Mouse (Mus musculus): ENCODE measurements around the gene Pank4. TPM values are rescaled to one million over a fixed set of nuclear protein-coding genes. Genes with fewer than 3 reads are reported as not detected.
A peak's percentile ranks its signal among the peaks of the same experiment; 100 is the strongest.

Gene Pank4
- polyA plus RNA-seq, 1 experiment from 2014 or later = 47.2 TPM

GRCm38 (mm10) chr4:155016807-155017206 is 52.9 kb downstream of the Pank4 start:
- 62% methylated on average over 11 of the region's 11 CpGs for WGBS
- H3K9me3 ChIP-seq (ENCODE audit: control insufficient read depth, low read length) = no peaks in the 10 kb centered on the region
- DNase-seq (ENCODE audit: low spot score) = no peak
- peaks cover 4% of the 10 kb centered on the region for H3K27me3 ChIP-seq (replicated peaks; ENCODE audit: control insufficient read depth, insufficient read depth, low read length)
- H3K4me1 ChIP-seq (replicated peaks; ENCODE audit: control insufficient read depth, insufficient read depth, low read length) = peaks cover 5% of the 10 kb centered on the region; the same call in 1 of the 2 replicates
- no peaks in the 10 kb centered on the region for H3K36me3 ChIP-seq (ENCODE audit: control insufficient read depth, insufficient read depth, low read length)
- no peak for ATAC-seq (replicated peaks; ENCODE audit: low FRiP score)
- no peak overlapping the region for H3K27ac ChIP-seq (ENCODE audit: low read depth, low read length)
- H3K4me2 ChIP-seq = no peak overlapping the region
- no peak overlapping the region for H3K9ac ChIP-seq (ENCODE audit: low read depth, low read length)
- H3K4me3 ChIP-seq (ENCODE audit: low read depth, low read length) = no peak overlapping the region

- no peaks in the 10 kb centered on the region for H3K9me3 ChIP-seq (ENCODE audit: control insufficient read depth, low read length)
- H3K4me2 ChIP-seq = no peak overlapping the region
- H3K9ac ChIP-seq (ENCODE audit: low read depth, low read length) = no peak overlapping the region
- no peak for DNase-seq (ENCODE audit: low spot score)
- no peaks in the 10 kb centered on the region for H3K36me3 ChIP-seq (ENCODE audit: control insufficient read depth, insufficient read depth, low read length)
- WGBS = 59% methylated on average over 11 of the region's 11 CpGs
- ATAC-seq (replicated peaks; ENCODE audit: low FRiP score) = no peak
- peaks cover 5% of the 10 kb centered on the region; the same call in 1 of the 2 replicates for H3K4me1 ChIP-seq (replicated peaks; ENCODE audit: control insufficient read depth, insufficient read depth, low read length)
- H3K27me3 ChIP-seq (replicated peaks; ENCODE audit: control insufficient read depth, insufficient read depth, low read length) = peaks cover 4% of the 10 kb centered on the region
- no peak overlapping the region for H3K4me3 ChIP-seq (ENCODE audit: low read depth, low read length)
- no peak overlapping the region for H3K27ac ChIP-seq (ENCODE audit: low read depth, low read length)
Observed at GRCm38 (mm10) chr4:155017253-155017878, 53.4 kb downstream of the Pank4 start.

GRCm38 (mm10) chr4:155018066-155018465 is 54.1 kb downstream of the Pank4 start:
- Histone ChIP-seq H3K9ac (ENCODE audit: low read depth, low read length) (no peak overlapping the region), H3K9me3 (ENCODE audit: control insufficient read depth, low read length) (no peaks in the 10 kb centered on the region), H3K4me1 (replicated peaks; ENCODE audit: control insufficient read depth, insufficient read depth, low read length) (peaks cover 5% of the 10 kb centered on the region; the same call in 1 of the 2 replicates), H3K4me2 (no peak overlapping the region), H3K27ac (ENCODE audit: low read depth, low read length) (no peak overlapping the region), H3K4me3 (ENCODE audit: low read depth, low read length) (no peak overlapping the region), H3K36me3 (ENCODE audit: control insufficient read depth, insufficient read depth, low read length) (no peaks in the 10 kb centered on the region), H3K27me3 (replicated peaks; ENCODE audit: control insufficient read depth, insufficient read depth, low read length) (peaks cover 4% of the 10 kb centered on the region)
- DNase-seq (ENCODE audit: low spot score) (no peak), ATAC-seq (replicated peaks; ENCODE audit: low FRiP score) (no peak)
- 69% methylated on average over 8 of the region's 8 CpGs for WGBS

GRCm38 (mm10) chr4:155018601-155019335 is 54.8 kb downstream of the Pank4 start:
- Histone ChIP-seq H3K27me3 (replicated peaks; ENCODE audit: control insufficient read depth, insufficient read depth, low read length) (peaks cover 4% of the 10 kb centered on the region), H3K4me3 (ENCODE audit: low read depth, low read length) (no peak overlapping the region), H3K4me2 (no peak overlapping the region; the same call in 1 of the 2 replicates), H3K9ac (ENCODE audit: low read depth, low read length) (no peak overlapping the region), H3K4me1 (replicated peaks; ENCODE audit: control insufficient read depth, insufficient read depth, low read length) (peaks cover 5% of the 10 kb centered on the region; the same call in 1 of the 2 replicates), H3K9me3 (ENCODE audit: control insufficient read depth, low read length) (no peaks in the 10 kb centered on the region), H3K36me3 (ENCODE audit: control insufficient read depth, insufficient read depth, low read length) (no peaks in the 10 kb centered on the region), H3K27ac (ENCODE audit: low read depth, low read length) (no peak overlapping the region)
- DNase-seq (ENCODE audit: low spot score) = peak; percentile 43
- 8% methylated on average over 15 of the region's 15 CpGs for WGBS
- ATAC-seq (replicated peaks; ENCODE audit: low FRiP score) = 0 out of 2 replicates have a peak, but pooled peaks have one; percentile 21

- Histone ChIP-seq H3K4me2 (no peak overlapping the region; the same call in 1 of the 2 replicates), H3K9ac (ENCODE audit: low read depth, low read length) (no peak overlapping the region), H3K36me3 (ENCODE audit: control insufficient read depth, insufficient read depth, low read length) (no peaks in the 10 kb centered on the region), H3K27me3 (replicated peaks; ENCODE audit: control insufficient read depth, insufficient read depth, low read length) (peaks cover 4% of the 10 kb centered on the region), H3K4me3 (ENCODE audit: low read depth, low read length) (no peak overlapping the region), H3K9me3 (ENCODE audit: control insufficient read depth, low read length) (no peaks in the 10 kb centered on the region), H3K27ac (ENCODE audit: low read depth, low read length) (no peak overlapping the region), H3K4me1 (replicated peaks; ENCODE audit: control insufficient read depth, insufficient read depth, low read length) (peaks cover 5% of the 10 kb centered on the region; the same call in 1 of the 2 replicates)
- ATAC-seq (replicated peaks; ENCODE audit: low FRiP score) (0 out of 2 replicates have a peak, but pooled peaks have one; percentile 26), DNase-seq (ENCODE audit: low spot score) (no peak)
- WGBS = 1% methylated on average over 10 of the region's 10 CpGs
Observed at GRCm38 (mm10) chr4:155019336-155019847, 55.5 kb downstream of the Pank4 start.

- peaks cover 5% of the 10 kb centered on the region; the same call in 1 of the 2 replicates for H3K4me1 ChIP-seq (replicated peaks; ENCODE audit: control insufficient read depth, insufficient read depth, low read length)
- no peaks in the 10 kb centered on the region for H3K9me3 ChIP-seq (ENCODE audit: control insufficient read depth, low read length)
- no peak overlapping the region for H3K4me2 ChIP-seq
- H3K27me3 ChIP-seq (replicated peaks; ENCODE audit: control insufficient read depth, insufficient read depth, low read length) = peaks cover 4% of the 10 kb centered on the region
- no peak overlapping the region for H3K9ac ChIP-seq (ENCODE audit: low read depth, low read length)
- WGBS = 38% methylated on average over 1 of the region's 1 CpGs
- DNase-seq (ENCODE audit: low spot score) (no peak), ATAC-seq (replicated peaks; ENCODE audit: low FRiP score) (no peak)
- no peak overlapping the region for H3K4me3 ChIP-seq (ENCODE audit: low read depth, low read length)
- no peaks in the 10 kb centered on the region for H3K36me3 ChIP-seq (ENCODE audit: control insufficient read depth, insufficient read depth, low read length)
- H3K27ac ChIP-seq (ENCODE audit: low read depth, low read length) = no peak overlapping the region
Observed at GRCm38 (mm10) chr4:155020141-155020540, 56.2 kb downstream of the Pank4 start.

GRCm38 (mm10) chr4:155020813-155021212 is 56.9 kb downstream of the Pank4 start:
- H3K27ac ChIP-seq (ENCODE audit: low read depth, low read length) = no peak overlapping the region
- H3K9me3 ChIP-seq (ENCODE audit: control insufficient read depth, low read length) = no peaks in the 10 kb centered on the region
- no peak overlapping the region for H3K4me3 ChIP-seq (ENCODE audit: low read depth, low read length)
- WGBS = 59% methylated on average over 9 of the region's 9 CpGs
- peaks cover 4% of the 10 kb centered on the region for H3K27me3 ChIP-seq (replicated peaks; ENCODE audit: control insufficient read depth, insufficient read depth, low read length)
- H3K9ac ChIP-seq (ENCODE audit: low read depth, low read length) = no peak overlapping the region
- H3K36me3 ChIP-seq (ENCODE audit: control insufficient read depth, insufficient read depth, low read length) = no peaks in the 10 kb centered on the region
- peaks cover 5% of the 10 kb centered on the region; the same call in 1 of the 2 replicates for H3K4me1 ChIP-seq (replicated peaks; ENCODE audit: control insufficient read depth, insufficient read depth, low read length)
- no peak overlapping the region for H3K4me2 ChIP-seq
- DNase-seq (ENCODE audit: low spot score) = no peak
- no peak for ATAC-seq (replicated peaks; ENCODE audit: low FRiP score)

GRCm38 (mm10) chr4:155022228-155022855 is 58.4 kb downstream of the Pank4 start:
- no peaks in the 10 kb centered on the region for H3K36me3 ChIP-seq (ENCODE audit: control insufficient read depth, insufficient read depth, low read length)
- DNase-seq (ENCODE audit: low spot score) (no peak), ATAC-seq (replicated peaks; ENCODE audit: low FRiP score) (no peak)
- peaks cover 4% of the 10 kb centered on the region for H3K27me3 ChIP-seq (replicated peaks; ENCODE audit: control insufficient read depth, insufficient read depth, low read length)
- peaks cover 5% of the 10 kb centered on the region; the same call in 1 of the 2 replicates for H3K4me1 ChIP-seq (replicated peaks; ENCODE audit: control insufficient read depth, insufficient read depth, low read length)
- no peak overlapping the region for H3K4me2 ChIP-seq
- no peak overlapping the region for H3K27ac ChIP-seq (ENCODE audit: low read depth, low read length)
- H3K9ac ChIP-seq (ENCODE audit: low read depth, low read length) = no peak overlapping the region
- H3K9me3 ChIP-seq (ENCODE audit: control insufficient read depth, low read length) = no peaks in the 10 kb centered on the region
- no peak overlapping the region for H3K4me3 ChIP-seq (ENCODE audit: low read depth, low read length)
- 58% methylated on average over 7 of the region's 7 CpGs for WGBS

All from liver, embryonic 11.5 days (tissue).